Mouse (Mus musculus) fat pad, adult 2 months (tissue): Measurements from ENCODE around the gene Pde6h.

Experiments used
- DNase-seq: peaks from one replicate; pipeline ENCODE4 v3.0.0-alpha.2; 2011; ENCODE audit warnings: low read depth, low spot score; ENCODE audit errors: extremely low read depth

Gene Pde6h

DNA sequence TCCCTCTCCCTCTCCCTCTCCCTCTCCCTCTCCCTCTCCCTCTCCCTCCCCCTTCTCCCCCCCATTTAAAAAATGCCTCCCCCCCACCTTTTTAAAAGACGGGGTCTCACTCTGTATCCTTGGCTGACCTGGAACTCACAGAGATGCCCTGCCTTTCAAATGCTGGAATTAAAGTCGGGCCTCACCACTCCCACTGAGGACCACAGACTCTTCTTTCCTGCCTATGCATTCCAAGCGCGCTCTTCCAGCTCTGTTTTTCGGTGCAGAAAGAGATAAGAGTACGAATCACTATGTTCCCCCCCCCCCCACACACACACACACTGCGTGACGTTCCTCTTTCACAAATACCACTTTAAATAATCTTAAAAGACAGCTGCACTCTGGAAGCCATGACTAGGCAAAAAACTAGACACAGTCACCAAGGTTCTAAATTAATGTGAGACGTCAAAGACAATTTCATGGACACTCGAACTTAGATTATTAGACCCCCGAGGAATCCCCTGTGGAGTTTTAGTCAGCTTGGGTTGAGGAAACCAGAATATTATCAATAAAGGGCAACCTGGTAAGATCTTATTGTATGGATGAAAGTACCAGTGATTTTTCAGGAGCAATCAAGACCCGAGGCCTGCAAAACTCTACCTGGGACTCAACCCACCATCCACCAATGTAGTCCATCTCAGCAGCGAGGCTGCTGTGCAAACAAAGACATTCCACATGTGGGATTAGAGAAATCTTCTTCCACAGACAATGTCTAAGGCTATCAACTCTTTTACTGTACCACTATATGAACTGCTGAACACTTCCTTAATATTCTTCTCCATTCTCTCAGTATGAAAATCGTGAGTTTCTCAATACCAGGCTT, 15.9 kb downstream of the Pde6h start:
- no peak for DNase-seq

DNA sequence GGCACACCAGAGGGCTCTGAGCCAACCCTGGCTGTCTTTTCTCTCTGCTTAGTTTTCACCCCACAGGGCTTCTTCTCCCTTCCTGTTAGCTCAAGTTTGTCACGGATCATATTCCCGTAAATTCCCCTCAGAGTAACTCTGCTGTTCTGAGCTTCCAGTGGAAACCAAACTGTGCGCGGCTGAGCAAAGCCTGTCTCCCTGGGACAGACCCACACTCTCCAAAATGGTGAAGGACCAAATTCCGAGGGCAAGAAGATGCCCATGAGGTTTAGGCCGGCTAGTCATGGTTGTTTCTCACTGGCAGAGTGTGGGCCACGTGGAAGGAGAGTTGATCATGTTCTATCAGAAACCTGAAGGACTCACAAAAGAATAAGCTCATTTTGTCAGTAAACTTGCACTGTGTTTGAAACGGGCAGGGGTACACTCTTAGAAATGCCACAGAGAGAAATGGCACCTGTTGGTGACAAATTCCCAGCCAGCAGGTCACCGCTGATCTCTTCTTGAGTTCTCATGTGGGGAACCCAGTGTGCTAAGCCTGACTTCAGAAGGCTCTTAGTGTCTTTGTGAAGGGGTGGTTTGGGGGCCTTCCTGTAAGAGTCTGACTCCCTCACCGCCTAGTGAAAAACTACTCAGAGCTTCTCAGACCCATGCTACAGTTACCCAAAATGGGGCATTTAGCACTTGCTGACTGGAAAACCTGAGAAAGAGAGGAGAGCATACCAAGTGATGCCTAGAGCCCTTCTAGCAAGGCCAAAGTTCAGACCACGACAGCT, 16.7 kb downstream of the Pde6h start:
- no peak for DNase-seq

- DNase-seq = no peak
Measured at GRCm38 (mm10) chr6:136941051-136942021, 17.7 kb downstream of the Pde6h start, which contains the start of gene Arhgdib. Gene Arhgdib, minus strand, starts transcription at chr6:136941899.

GRCm38 (mm10) chr6:136942280-136942679, 18.6 kb downstream of the Pde6h start:
- no peak for DNase-seq

DNA sequence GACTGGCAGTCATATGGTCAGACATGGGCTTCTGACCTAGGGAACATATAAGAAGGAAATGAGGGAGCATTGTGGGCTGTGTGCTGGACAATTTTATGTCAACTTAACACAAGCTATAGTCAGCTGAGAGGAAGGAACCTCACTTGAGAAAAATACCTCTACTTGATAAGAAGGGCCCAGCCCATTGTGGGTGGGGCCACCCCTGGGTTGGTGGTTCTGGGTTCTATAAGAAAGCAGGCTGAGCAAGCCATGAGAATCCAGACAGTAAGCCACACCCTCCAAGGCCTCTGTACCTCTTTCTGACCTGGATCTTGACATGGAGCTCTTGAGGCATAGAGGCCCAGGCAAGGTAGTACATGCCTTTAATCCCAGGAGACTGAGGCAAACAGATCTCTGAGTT, 19.8 kb downstream of the Pde6h start:
- no peak for DNase-seq

DNA sequence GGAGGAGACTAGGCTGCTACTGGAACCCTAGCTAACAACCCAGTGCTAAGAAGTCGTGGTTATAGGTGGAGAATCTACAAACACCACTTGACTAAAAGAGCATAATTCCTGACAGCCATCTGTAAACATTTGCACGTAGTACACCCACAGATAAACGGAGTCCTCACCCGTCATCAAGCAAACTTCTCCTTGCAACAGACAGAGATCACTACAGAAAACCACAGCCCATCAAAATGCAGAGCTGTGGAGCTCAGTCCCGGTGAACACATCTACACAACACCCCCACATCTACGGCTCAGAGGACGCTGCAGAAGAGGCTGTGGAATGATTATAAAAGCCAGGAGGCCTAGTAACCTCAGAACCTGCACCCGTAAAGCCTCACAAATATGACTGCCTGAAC, 20.9 kb downstream of the Pde6h start:
- DNase-seq = no peak

DNA sequence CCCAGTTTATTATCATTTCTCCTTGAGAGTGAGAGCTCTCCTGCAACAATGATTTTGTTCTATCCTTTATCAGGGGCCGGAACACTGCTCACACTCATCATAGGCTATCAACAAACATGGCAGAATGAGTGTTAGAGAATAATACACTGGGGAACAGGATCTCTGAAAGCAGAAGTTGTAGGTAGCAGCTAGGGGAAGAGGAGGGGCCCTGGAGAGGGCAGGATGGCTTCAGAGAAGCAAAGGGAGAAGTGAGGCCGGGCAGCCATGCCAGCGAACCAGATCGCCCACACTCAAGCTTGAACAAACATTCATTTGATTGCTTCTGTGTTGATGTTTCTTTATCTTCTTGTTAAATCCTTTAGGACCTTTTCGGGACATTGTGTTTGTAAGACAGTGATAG, 22.6 kb downstream of the Pde6h start:
- DNase-seq = no peak

- DNase-seq = no peak
Measured at GRCm38 (mm10) chr6:136946943-136947342, 23.3 kb downstream of the Pde6h start.

DNA sequence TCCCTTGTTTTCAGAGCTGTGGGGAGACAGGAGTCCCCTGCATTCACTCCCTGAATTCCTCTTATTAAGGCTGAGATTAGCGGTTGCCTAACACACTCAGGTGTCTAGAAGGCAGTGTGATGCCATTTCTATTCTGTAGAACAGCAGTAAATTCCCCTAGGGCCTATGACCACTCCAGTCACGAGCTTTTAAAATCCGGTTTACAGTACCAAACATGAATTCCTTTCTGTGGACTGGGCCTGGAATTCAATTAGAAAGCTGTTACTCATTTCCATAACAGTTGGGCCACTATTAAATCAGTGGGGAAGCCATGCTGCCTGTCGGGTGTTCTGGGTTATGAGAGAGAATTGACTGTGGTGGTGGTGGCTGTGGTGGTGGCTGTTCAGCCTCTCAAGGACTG, 24.1 kb downstream of the Pde6h start:
- no peak for DNase-seq

- DNase-seq = no peak
Measured at GRCm38 (mm10) chr6:136950171-136950570, 26.5 kb downstream of the Pde6h start.

DNA sequence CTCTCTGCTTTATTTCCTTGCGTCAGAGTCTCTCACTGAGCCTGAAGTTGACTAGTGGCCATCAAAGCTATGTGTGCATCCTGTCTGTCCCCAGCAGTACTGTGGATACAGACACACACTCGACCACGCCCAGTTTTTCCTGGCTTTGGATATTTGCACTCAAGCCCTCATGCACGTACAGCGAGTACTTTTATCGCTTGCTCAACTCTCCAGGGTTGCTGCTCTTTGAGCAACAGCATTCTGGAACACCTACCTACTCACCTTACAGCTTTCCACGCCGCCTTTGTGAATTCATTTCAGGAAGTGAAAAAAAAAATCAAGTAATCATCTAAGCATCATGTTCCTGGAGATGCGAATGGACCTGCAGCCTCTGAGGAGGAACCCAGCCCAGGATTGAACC, 29.3 kb downstream of the Pde6h start:
- DNase-seq = no peak

- DNase-seq = no peak
Measured at GRCm38 (mm10) chr6:136954192-136954591, 30.6 kb downstream of the Pde6h start.

DNA sequence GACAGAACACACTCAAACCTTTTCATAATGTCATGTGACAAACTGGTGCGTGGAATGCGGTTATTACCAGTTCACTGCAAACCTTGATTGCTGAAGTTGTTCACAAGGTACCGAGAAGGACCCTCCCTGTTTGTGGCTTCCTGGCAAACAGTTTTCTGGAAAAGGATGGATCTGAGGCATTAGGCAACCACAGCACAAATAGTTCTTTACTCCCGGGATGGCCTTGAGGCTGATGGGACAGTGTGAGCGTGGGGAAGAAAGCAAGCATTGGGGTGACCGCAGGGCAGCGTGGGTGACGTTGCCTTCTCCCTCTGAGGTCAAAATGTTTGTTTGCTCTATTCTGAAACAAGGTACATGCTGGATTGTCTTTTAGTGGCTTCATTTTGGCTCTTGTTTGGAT, 31.1 kb downstream of the Pde6h start:
- DNase-seq = no peak

- no peak for DNase-seq
Measured at GRCm38 (mm10) chr6:136955240-136955639, 31.6 kb downstream of the Pde6h start.

DNA sequence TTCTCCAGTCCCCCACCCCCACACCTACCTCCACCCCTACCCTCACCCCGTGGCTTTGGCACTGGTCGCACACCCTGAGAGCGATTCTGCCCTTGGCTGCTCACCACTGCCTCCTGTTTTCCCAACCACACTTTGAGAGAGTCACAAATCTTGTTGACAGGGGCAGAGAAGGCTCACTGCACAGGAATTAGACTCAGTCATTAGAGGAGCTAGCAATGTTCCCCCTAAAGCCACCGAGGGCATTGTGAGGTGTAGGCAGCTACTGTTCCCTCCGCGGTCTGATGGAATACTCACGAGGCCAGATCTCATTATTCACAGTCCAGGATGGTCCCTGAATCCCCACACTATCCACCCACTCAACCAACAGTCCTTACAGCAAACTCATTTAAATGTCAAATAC, 33.4 kb downstream of the Pde6h start:
- DNase-seq = no peak

GRCm38 (mm10) chr6:136959131-136959530, 35.5 kb downstream of the Pde6h start:
- no peak for DNase-seq

DNA sequence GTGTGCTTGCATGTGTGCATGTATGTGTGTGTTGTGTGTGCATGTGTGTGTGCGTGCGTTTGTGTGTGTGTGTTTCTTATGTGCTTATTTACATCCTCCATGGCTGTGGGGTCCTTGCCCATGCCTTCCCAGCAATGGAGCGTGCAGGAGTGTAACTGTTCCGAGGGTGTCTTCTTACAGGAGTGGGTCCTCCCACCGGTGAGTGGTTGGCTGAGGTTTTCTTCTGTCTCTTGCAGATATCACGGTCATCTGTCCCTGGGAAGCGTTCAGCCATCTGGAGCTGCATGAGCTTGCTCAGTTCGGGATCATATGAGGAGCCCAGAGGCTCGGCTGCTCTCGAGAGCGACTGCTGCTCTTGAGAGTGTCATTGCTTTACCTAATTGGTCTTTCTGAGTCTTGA, 39.3 kb downstream of the Pde6h start:
- no peak for DNase-seq

DNA sequence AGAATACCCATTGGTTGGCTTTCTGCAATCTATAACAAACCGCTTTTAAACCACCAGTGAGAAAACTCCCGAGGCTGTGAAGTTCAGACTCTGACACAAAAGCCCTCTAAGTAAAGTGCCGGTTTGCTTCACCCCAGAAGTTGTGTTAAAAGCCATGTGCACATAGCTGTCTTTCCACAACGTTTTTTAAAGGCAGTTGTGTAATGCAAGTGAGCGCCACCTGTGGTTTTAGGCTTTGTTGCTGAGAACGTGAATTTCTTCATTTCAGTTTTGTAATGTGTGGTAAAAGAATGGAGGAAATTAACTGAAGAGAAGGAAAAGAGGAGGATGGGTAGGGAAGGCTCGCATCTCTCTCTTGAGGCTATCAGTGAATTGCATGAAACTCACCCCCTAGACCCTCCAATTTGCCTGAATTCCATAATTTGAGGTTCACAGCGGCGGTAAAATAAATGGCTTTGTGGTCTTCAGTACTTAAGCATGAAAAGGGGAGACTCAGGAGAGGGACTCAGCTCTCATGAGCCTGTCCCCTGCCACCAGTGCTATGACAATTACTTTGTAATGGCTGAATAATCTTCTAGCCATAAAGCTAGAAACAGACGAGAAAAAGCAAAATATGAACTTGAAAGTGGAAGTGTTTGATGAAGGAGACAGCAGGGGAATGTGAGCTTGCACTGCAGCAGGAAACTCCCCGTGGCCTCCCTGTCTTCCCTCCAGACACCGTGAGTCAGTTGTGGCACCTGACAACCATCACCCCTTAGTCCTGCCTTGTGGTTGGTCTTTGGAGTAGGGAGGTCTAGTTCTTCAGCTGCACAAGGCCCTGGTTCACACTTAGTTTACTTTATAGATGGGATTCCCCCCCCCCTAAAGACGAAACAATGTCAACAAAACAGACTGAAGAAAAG, 41.2 kb downstream of the Pde6h start:
- no peak for DNase-seq

GRCm38 (mm10) chr6:136965912-136966311, 42.3 kb downstream of the Pde6h start:
- DNase-seq = no peak

DNA sequence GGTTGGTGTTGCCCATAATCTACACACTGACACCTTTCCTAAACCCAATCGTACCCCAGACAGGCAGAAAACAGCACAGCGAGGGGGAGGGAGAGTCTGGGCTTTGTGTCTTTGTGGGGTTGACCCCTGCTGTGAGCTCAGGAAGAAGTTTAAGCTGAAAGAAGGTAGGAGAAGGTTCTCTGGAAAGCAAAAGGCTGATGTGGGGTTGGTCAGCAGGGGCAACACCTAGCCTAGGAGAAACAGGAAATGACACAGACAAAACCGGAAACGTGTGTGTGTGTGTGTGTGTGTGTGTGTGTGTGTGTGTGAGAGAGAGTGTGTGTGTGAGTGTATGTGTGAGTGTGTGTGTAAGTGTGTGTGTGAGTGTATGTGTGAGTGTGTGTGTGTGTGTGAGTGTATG, 43.8 kb downstream of the Pde6h start:
- DNase-seq = no peak
